Mouse (Mus musculus): Measurements from ENCODE around the gene Tmem131.

The Tmem131 gene

GRCm38 (mm10) chr1:36938348-36938747 is 5.1 kb downstream of the Tmem131 start:
- no peak for DNase-seq (ENCODE audit: low spot score)

DNA sequence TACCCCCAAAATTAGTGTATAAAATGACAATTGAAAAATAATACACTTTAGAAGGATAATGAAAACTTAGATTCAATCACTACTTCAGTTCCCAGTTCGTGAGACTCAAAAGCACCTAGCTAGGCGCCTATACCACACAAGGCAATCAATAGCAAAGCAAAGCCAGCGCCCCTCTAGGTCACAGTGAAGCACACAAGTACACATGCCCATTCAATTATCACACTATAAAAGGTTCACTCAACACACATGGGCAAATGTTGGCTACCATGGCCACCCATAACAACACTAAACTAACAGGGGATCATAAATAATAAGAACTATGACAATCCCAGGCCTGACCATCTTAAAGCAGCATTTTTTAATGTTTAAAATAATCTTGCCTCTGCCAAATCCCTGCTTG is 5.8 kb downstream of the Tmem131 start:
- no peak for DNase-seq (ENCODE audit: low spot score)

- no peak for DNase-seq (ENCODE audit: low spot score)
Observed at GRCm38 (mm10) chr1:36937015-36937414, 6.5 kb downstream of the Tmem131 start.

DNA sequence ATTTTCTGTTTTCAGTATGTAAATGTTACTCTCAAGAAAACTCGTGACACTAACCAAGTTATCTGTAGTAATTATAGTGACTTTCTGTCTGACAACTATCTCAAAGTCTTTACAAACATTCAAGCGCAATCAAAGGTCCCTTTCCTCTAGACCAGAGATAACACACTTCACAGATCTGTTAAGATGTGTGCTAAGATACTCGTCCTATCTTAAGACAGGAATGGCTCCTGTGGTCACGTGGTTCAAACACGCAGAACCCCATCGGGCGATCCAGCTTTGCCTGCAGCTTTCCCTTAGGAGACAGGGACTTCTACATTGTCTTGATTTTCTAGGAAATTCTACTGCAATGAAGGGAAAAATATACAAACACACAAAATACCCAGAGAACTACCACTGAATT is 6.9 kb downstream of the Tmem131 start:
- DNase-seq (ENCODE audit: low spot score) = no peak

DNA sequence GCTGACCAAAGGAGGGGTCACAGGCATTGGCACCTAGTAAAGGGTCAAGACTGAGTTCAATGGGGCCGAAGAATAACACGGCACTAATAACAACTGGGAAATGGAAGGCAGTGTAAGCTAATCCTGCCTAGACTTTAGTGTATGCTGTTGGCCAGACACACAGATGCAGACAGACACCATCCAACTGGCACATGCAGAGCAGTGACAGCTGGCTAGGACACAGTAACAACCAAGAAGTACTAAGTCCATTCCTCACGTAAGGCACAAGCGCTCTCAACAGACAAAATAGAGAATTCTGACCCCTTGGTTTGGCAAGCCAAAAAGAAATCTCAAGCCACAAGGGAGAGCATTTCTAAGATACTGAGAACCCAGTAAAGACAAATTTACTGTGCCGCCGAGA is 8.7 kb downstream of the Tmem131 start:
- DNase-seq (ENCODE audit: low spot score) = no peak

- DNase-seq (ENCODE audit: low spot score) = no peak
Observed at GRCm38 (mm10) chr1:36933965-36934585, 9.4 kb downstream of the Tmem131 start.

GRCm38 (mm10) chr1:36932231-36932630 is 11.2 kb downstream of the Tmem131 start:
- DNase-seq (ENCODE audit: low spot score) = no peak

DNA sequence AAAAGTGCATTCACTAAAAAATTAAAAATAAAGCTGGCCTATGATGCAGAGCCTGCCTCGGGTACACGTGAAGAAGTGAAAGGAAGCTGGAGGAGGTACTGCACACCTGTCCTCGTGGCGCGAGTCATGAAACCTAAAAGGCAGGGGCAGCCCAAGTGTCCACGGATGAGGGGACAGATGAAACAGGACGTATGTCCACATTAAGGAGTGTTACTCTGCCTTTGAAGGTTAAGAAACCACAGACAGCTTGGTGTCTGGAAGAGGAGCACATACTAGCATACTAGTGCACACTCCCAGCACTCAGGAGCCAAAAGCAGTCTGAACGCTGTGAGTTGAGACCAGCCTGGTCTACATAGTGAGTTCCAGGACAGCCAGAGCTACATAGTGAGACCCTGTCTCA is 12.6 kb downstream of the Tmem131 start:
- DNase-seq (ENCODE audit: low spot score) = no peak

DNA sequence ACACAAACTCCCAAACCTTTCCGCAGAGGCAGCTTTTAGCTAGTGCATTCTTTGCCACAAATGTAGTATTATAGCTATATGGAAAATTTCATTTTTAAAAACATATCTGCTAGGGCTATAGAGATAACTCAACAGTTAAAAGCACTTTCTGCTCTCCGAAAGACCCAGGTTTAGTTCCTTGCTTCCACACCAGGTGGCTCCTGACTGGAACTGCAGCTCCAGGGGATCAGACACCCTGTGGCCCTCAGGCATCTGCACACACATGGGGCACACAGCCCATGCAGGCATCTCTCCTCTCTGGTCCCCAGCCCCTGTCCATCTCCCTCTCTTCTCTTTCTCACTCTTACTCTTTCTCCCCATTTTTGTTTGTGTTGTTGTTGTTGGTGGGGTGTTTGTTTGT is 13.5 kb downstream of the Tmem131 start:
- DNase-seq (ENCODE audit: low spot score) = no peak

GRCm38 (mm10) chr1:36928357-36929330 is 14.8 kb downstream of the Tmem131 start:
- DNase-seq (ENCODE audit: low spot score) = no peak

DNA sequence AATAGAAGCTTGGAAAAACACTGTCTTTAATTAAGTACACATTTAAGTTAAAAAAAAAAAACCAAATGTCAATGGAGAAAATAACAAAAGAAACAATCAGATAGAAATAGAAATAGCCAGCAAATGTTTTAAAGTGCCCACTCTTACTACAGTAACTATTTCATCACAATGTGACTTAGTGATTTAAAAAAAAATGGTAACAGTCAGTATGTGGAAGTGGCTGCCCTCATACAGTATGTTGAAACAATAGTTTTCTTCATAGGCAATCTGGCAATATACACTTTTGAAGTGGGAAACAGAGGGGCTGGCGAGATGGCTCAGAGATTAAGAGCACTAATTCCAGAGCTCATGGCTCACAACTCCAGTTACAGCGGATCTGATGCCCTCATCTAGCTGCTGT is 15.9 kb downstream of the Tmem131 start:
- no peak for DNase-seq (ENCODE audit: low spot score)

DNA sequence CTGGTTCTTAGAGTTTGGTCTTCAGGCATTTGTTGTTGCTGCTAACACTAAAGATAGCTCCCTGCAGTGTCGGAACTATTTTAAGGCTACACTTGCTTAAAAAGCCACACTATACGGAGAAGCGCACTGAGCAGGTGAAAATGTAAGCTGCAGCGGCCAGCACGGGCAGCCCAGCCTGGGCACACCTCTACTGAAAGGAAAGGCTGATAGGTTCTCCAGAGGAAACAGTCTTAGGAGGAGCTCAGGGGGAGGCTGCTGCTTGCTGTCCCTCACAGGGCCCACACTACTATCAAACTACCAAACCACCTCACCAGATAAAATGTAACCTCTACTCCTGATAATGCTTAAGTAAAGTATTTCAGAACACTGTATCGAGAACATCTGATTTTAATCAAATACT is 16.7 kb downstream of the Tmem131 start:
- DNase-seq (ENCODE audit: low spot score) = no peak

- no peak for DNase-seq (ENCODE audit: low spot score)
Observed at GRCm38 (mm10) chr1:36926246-36926645, 17.2 kb downstream of the Tmem131 start.

- DNase-seq (ENCODE audit: low spot score) = no peak
Observed at GRCm38 (mm10) chr1:36925781-36926180, 17.7 kb downstream of the Tmem131 start.

GRCm38 (mm10) chr1:36924853-36925252 is 18.6 kb downstream of the Tmem131 start:
- no peak for DNase-seq (ENCODE audit: low spot score)

DNA sequence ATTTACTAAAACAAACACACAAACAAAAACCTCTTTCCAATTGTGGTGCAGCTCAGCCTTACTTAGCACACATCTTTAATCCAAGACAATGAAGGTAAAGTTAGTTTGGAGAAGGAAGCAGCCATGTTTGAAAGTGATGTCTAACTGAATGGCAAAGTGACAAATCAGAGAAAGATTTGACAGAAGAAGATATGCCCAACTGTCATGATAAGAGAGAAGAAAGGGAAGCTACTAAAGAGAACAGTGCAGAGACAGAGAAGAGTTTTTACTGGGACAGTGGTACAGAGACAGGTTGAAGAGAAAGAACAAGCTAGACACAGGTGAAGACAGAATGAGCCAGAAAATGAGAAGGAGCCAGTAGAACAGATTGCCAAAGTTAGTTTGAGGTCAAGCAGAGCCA is 19.6 kb downstream of the Tmem131 start:
- DNase-seq (ENCODE audit: low spot score) = no peak

DNA sequence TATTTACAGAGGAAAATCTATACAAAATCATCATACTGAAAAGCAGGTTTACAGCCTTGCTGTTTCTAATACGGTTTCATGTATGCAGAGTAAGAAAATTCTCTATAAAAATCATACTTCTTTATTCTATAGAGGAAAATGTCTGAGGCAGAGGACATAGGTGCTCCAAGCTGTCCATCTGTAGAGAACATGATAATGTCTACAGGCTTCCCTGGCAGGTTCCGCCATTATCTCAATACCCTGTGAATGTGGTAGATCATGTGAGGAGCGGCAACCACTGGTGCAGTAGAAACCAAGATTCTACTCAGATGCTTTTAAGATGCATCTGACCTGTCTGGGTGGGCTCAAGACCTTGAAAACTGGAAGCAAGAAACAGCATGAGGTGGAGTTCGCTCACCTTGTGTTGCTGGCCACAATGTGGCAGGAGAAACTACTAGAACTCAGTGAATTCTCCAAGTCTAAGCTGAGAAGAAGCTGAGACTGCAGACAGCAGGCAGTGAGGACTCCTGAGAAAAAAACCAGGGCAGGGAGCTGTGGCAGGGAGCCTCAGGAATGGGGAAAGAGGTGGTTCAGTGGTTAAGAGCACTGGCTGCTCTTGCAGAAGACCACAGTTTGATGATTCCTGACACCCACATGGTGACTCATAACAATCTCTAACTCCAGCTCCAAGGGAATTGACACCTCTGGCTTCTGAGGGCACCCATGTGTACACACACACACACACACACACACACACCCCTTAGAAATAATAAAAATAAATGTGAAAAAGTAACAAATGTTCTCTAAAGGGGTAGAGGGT is 20.6 kb downstream of the Tmem131 start:
- no peak for DNase-seq (ENCODE audit: low spot score)

GRCm38 (mm10) chr1:36921614-36922393 is 21.7 kb downstream of the Tmem131 start:
- no peak for DNase-seq (ENCODE audit: low spot score)

DNA sequence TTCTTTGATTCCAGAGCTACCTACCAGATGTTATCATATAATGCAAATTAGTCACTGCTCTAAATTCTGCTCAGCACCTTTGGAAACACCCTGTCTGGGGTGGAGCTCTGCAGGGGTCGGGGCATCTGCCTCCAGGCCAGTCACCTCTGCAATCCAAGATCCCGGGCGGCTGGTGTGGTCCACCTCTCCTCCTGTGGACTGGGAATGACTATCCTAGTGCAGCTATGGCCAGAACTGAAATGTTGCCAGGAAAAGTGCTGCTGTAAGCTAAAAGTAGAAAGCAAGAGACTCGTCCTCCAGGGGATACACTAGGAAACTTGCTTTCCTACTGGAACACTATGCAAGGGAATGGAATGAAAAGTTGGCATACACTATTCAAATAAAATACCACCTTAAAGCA is 22.7 kb downstream of the Tmem131 start:
- DNase-seq (ENCODE audit: low spot score) = no peak

GRCm38 (mm10) chr1:36920154-36920716 is 23.2 kb downstream of the Tmem131 start:
- no peak for DNase-seq (ENCODE audit: low spot score)

DNA sequence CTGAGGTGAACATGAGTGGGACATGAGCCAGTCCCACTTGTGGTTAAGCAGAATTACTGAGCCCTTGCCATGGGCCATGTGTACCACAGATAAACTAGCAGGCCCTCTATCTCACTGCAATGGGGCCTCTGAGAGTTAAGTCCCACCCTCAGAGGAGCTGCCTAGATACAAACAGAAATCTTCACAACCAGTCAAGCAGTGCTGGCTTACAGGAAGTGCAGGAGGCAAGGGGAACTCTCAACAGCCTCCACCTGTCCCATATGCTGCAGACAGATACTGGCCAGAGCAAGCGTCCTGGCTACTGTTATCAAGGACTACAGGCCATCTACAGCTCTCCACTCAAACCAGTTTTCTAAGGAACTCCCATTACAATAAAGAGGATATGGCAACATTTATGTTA is 23.7 kb downstream of the Tmem131 start:
- DNase-seq (ENCODE audit: low spot score) = no peak

GRCm38 (mm10) chr1:36917423-36917822 is 26.0 kb downstream of the Tmem131 start:
- DNase-seq (ENCODE audit: low spot score) = no peak
